Mouse (Mus musculus): Measurements from ENCODE around the gene Acad10. TPM values are rescaled to one million over a fixed set of nuclear protein-coding genes. Genes with fewer than 3 reads are reported as not detected.
A peak's percentile ranks its signal among the peaks of the same experiment; 100 is the strongest.
"Not testable (repeated sequence)": the region's sequence is repeated elsewhere in the genome, so short reads cannot be mapped to it uniquely, and the experiment has no call there.

The Acad10 gene
- polyA plus RNA-seq, 1 experiment: 4.7 TPM

DNA sequence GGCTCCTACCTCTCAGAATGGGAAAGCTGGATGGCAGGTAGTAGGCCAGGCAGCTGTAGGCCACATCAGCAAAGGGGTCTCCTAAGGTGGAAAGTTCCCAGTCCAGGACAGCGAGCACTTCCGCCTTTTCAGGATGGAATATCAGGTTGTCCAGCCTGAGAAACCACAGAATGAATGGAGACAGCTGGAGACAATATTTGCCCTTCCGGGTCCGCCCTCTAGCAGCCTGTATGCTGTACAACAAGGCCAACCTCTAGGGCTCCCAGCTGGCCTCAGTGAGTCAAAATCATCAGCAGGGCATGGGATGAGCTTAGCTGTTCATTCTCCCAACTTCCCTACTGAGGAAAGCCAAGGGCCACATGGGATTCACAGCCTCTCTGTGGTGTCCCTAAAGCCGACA is 25.6 kb downstream of the Acad10 start:
- peak in 1 of 3 experiments; percentile 60 for TF ChIP-seq MYOG (IDR thresholded peaks at IDR 0.05; ENCODE audit: control insufficient read depth in 1 of 3, insufficient read depth in 1 of 3, insufficient read length in 2 of 3, low read depth in 2 of 3)
- peak in 2 of 3 experiments; percentile 14 to 62 for TF ChIP-seq MYOD1 (IDR thresholded peaks at IDR 0.05; ENCODE audit: control insufficient read depth in 1 of 3, insufficient read length in 2 of 3, low read depth in 2 of 3)
- no peak for TF ChIP-seq TCF12 (IDR thresholded peaks at IDR 0.05; ENCODE audit: insufficient read depth, poor library complexity, severe bottlenecking)
- no peak overlapping the region for H3K4me3 ChIP-seq

DNA sequence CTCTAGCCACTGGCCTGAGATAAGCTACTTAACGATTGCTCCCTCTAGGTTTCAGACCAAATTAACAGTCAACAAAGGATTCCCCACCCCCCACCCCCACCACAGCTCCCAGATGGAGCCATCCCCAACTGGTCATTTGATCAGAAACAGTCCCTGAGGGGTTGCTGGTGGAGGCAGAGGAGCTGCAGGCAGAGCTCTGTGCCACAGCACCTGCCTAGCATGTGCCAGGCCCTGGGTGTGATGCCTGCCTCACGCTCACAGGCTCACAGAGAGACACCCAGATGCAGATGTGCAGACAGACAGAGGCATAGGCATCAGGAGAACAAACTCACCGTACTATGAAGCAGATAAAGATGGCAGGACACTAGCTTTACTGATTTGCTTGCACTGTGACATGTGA is 27.5 kb downstream of the Acad10 start:
- Histone ChIP-seq H3K4me2 (ENCODE audit: low read depth) (no peak overlapping the region), H3K27me3 (ENCODE audit: control insufficient read depth, insufficient read depth, insufficient read length) (no peaks in the 10 kb centered on the region), H3K4me3 (no peak overlapping the region), H3K79me2 (ENCODE audit: control insufficient read depth, insufficient read depth) (no peaks in the 10 kb centered on the region), H3K36me3 (ENCODE audit: control insufficient read depth, insufficient read depth) (no peaks in the 10 kb centered on the region), H3ac (ENCODE audit: control insufficient read depth, insufficient read length) (no peak overlapping the region)
- TF ChIP-seq MYOG (IDR thresholded peaks at IDR 0.05; ENCODE audit: control insufficient read depth in 1 of 3, insufficient read depth in 1 of 3, insufficient read length in 2 of 3, low read depth in 2 of 3) (peak in 2 of 3 experiments; percentile 31 to 55), REST (IDR thresholded peaks at IDR 0.05; ENCODE audit: insufficient read depth, insufficient read length) (no peak)

More for the DNA sequence above, 25.6 kb downstream of the Acad10 start:
- Histone ChIP-seq H3K4me2 (ENCODE audit: low read depth) (no peak overlapping the region), H3K27me3 (ENCODE audit: control insufficient read depth, insufficient read depth, insufficient read length) (no peaks in the 10 kb centered on the region), H3K36me3 (ENCODE audit: control insufficient read depth, insufficient read depth) (no peaks in the 10 kb centered on the region), H3K79me2 (ENCODE audit: control insufficient read depth, insufficient read depth) (no peaks in the 10 kb centered on the region), H3ac (ENCODE audit: control insufficient read depth, insufficient read length) (no peak overlapping the region)

DNA sequence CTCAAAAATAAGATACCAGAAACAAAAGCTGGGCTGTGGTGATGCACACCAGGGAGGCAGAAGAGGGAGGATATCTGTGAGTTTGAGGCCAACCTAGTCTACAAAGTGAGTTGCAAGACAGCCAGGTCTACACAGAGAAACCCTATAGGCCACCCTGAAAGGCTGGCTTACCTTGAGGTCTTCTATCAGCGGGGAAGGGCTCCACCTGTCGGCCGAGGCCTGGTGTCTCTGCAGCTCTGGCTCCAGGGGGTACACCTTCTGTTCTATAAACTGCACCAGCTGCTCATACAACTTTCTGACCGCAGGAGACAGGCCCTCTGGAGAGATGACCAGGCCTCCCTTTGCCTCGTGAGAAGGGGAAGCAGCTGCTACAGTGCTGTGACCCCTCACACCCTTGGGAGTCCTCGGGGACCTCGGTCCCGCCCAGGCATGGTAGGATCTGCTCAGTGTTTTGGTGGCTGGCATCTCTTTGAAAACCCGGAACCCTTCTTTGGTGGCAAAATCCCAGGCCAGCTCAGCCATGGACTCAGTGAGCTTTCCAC is 29.1 kb downstream of the Acad10 start:
- TF ChIP-seq TCF12 (IDR thresholded peaks at IDR 0.05; ENCODE audit: insufficient read depth, poor library complexity, severe bottlenecking): peak; percentile 19
- peak; percentile 36 to 70 (median 41) for TF ChIP-seq MYOG (IDR thresholded peaks at IDR 0.05; ENCODE audit: control insufficient read depth in 1 of 3, insufficient read depth in 1 of 3, insufficient read length in 2 of 3, low read depth in 2 of 3)
- peak in 2 of 3 experiments; percentile 52 to 74 for TF ChIP-seq MYOD1 (IDR thresholded peaks at IDR 0.05; ENCODE audit: control insufficient read depth in 1 of 3, insufficient read length in 2 of 3, low read depth in 2 of 3)
- not testable (repeated sequence) for H3K4me2 ChIP-seq (ENCODE audit: low read depth); H3K79me2 ChIP-seq (ENCODE audit: control insufficient read depth, insufficient read depth); H3K27me3 ChIP-seq (ENCODE audit: control insufficient read depth, insufficient read depth, insufficient read length); H3K36me3 ChIP-seq (ENCODE audit: control insufficient read depth, insufficient read depth); H3K4me3 ChIP-seq; H3ac ChIP-seq (ENCODE audit: control insufficient read depth, insufficient read length)

DNA sequence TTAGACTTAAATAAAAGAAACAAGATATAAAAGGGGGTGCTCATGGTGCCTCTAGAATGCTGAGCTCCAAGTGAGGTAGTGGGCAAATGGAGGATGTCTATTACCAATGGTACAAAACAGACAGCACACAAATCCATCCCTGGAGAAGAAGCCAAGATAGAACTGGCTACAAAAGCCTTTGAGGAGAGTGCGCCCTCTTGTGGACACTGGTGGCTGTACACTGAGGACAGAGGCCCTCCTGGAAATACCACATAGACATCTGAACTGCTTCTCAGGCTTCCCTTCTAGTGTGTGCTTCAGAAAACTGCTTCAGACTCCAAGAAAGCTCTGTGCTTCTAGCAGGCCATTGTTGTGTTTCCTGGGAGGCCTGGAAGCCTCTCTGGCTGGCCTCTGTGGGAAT is 32.4 kb downstream of the Acad10 start:
- TF ChIP-seq TCF12 (IDR thresholded peaks at IDR 0.05; ENCODE audit: insufficient read depth, poor library complexity, severe bottlenecking): no peak
- no peak for TF ChIP-seq MYOG (IDR thresholded peaks at IDR 0.05; ENCODE audit: control insufficient read depth in 1 of 3, insufficient read depth in 1 of 3, insufficient read length in 2 of 3, low read depth in 2 of 3)
- TF ChIP-seq USF1 (IDR thresholded peaks at IDR 0.05; ENCODE audit: low read depth): no peak
- no peak for TF ChIP-seq TCF3 (IDR thresholded peaks at IDR 0.05; ENCODE audit: insufficient read length, low read depth)
- no peak for TF ChIP-seq MYOD1 (IDR thresholded peaks at IDR 0.05; ENCODE audit: control insufficient read depth in 1 of 3, insufficient read length in 2 of 3, low read depth in 2 of 3)
- TF ChIP-seq REST (IDR thresholded peaks at IDR 0.05; ENCODE audit: insufficient read depth, insufficient read length): no peak
- TF ChIP-seq POLR2A (IDR thresholded peaks at IDR 0.05; ENCODE audit: insufficient read length, low read depth): no peak
- TF ChIP-seq MAX (IDR thresholded peaks at IDR 0.05; ENCODE audit: low read depth): no peak
- TF ChIP-seq E2F4 (IDR thresholded peaks at IDR 0.05; ENCODE audit: insufficient read depth): no peak
- TF ChIP-seq CEBPB (IDR thresholded peaks at IDR 0.05; ENCODE audit: insufficient read depth, poor library complexity, severe bottlenecking): no peak
- TF ChIP-seq SRF (IDR thresholded peaks at IDR 0.05; ENCODE audit: control insufficient read depth, insufficient read length, low read depth): no peak
- TF ChIP-seq POLR2AphosphoS2 (IDR thresholded peaks at IDR 0.05; ENCODE audit: insufficient read length, low read depth): no peak
- H3K4me3 ChIP-seq: no peak overlapping the region
- no peaks in the 10 kb centered on the region for H3K79me2 ChIP-seq (ENCODE audit: control insufficient read depth, insufficient read depth)
- no peak overlapping the region for H3K4me2 ChIP-seq (ENCODE audit: low read depth)
- H3K36me3 ChIP-seq (ENCODE audit: control insufficient read depth, insufficient read depth): no peaks in the 10 kb centered on the region
- H3K27me3 ChIP-seq (ENCODE audit: control insufficient read depth, insufficient read depth, insufficient read length): no peaks in the 10 kb centered on the region
- H3ac ChIP-seq (ENCODE audit: control insufficient read depth, insufficient read length): no peak overlapping the region

DNA sequence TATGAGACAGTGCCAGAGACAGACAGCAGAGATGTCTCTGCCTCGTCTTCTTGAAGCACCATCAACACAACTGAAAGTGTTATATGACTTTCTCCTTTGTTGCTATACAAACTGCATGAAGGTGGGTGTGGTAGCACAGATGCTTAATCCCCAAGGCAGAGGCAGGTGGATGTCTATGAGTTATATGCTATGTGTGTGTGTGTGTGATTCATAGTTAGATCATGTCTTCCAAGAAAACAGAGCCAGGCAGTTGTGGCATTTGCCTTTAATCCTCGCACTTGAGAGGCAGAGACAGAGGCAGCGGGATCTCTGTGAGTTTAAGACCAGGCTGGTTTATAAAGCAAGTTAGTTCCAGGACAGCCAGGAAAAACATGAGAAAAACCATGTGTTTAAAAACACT is 37.1 kb downstream of the Acad10 start:
- peak overlapping the region; percentile 46 for H3K4me2 ChIP-seq (ENCODE audit: low read depth)
- H3K27me3 ChIP-seq (ENCODE audit: control insufficient read depth, insufficient read depth, insufficient read length): no peaks in the 10 kb centered on the region
- TF ChIP-seq POLR2AphosphoS2 (IDR thresholded peaks at IDR 0.05; ENCODE audit: insufficient read length, low read depth) (peak; percentile 36), TCF12 (IDR thresholded peaks at IDR 0.05; ENCODE audit: insufficient read depth, poor library complexity, severe bottlenecking) (peak; percentile 61), TCF3 (IDR thresholded peaks at IDR 0.05; ENCODE audit: insufficient read length, low read depth) (peak; percentile 27), MYOG (IDR thresholded peaks at IDR 0.05; ENCODE audit: control insufficient read depth in 1 of 3, insufficient read depth in 1 of 3, insufficient read length in 2 of 3, low read depth in 2 of 3) (peak in 2 of 3 experiments; percentile 14 to 57), REST (IDR thresholded peaks at IDR 0.05; ENCODE audit: insufficient read depth, insufficient read length) (no peak), MYOD1 (IDR thresholded peaks at IDR 0.05; ENCODE audit: control insufficient read depth in 1 of 3, insufficient read length in 2 of 3, low read depth in 2 of 3) (peak; percentile 26 to 91 (median 79))
- H3ac ChIP-seq (ENCODE audit: control insufficient read depth, insufficient read length): no peak overlapping the region
- H3K36me3 ChIP-seq (ENCODE audit: control insufficient read depth, insufficient read depth): no peaks in the 10 kb centered on the region
- H3K4me3 ChIP-seq: no peak overlapping the region
- H3K79me2 ChIP-seq (ENCODE audit: control insufficient read depth, insufficient read depth): peaks cover 7% of the 10 kb centered on the region

Measured in myocyte (in vitro differentiated cells).